Mouse (Mus musculus) spleen, adult 2 months (tissue): Measurements from ENCODE around the gene Radil. TPM values are rescaled to one million over a fixed set of nuclear protein-coding genes. Genes with fewer than 3 reads are reported as not detected.

Experiments used
- DNase-seq, 2 experiments: peaks; one replicate each; pipeline versions ENCODE4 v3.0.0 to v3.0.0-alpha.2; 2012 to 2021; ENCODE audit warnings: low spot score in 2 of 2, low read depth in 1 of 2
- H3K27ac ChIP-seq: fragments of 200-500 bp; 2 replicates; pipeline ENCODE4 v1.5.1; 2012; ENCODE audit warnings: low read length, inconsistent platforms; ENCODE audit not compliant: insufficient read depth
- H3K27me3 ChIP-seq: fragments of 200-500 bp; 2 replicates; pipeline ENCODE4 v1.6.1; 2012; ENCODE audit warnings: mild to moderate bottlenecking, moderate library complexity, low read length, inconsistent platforms; ENCODE audit not compliant: control insufficient read depth, insufficient read depth
- H3K36me3 ChIP-seq: fragments of 200-500 bp; 2 replicates; pipeline ENCODE4 v1.6.1; 2012; ENCODE audit warnings: mild to moderate bottlenecking, low read length, inconsistent platforms; ENCODE audit not compliant: control insufficient read depth, insufficient read depth
- H3K4me1 ChIP-seq: fragments of 200-500 bp; 2 replicates; pipeline ENCODE4 v1.6.1; 2011; ENCODE audit warnings: inconsistent platforms; ENCODE audit not compliant: control insufficient read depth, insufficient read depth, insufficient read length
- H3K4me3 ChIP-seq: fragments of 200-500 bp; 2 replicates; pipeline ENCODE4 v1.5.1; 2011; ENCODE audit warnings: mild to moderate bottlenecking, inconsistent platforms; ENCODE audit not compliant: insufficient read depth, insufficient read length; ENCODE audit errors: extremely low read depth
- CTCF ChIP-seq: fragments of 200-500 bp; IDR thresholded peaks from 2 replicates; pipeline ENCODE4 v1.5.1; 2011; ENCODE audit warnings: mild to moderate bottlenecking, inconsistent platforms; ENCODE audit not compliant: insufficient read depth, insufficient read length, insufficient replicate concordance; ENCODE audit errors: extremely low read depth
- POLR2A ChIP-seq: fragments of 200-500 bp; IDR thresholded peaks from 2 replicates; pipeline ENCODE4 v1.6.1; 2011; ENCODE audit warnings: low read depth, low read length, inconsistent platforms
- WGBS: fragments of 180-500 bp; shearing (Covaris S2); methylation state at CpG from one replicate; pipeline ENCODE4 v1.1.7; 2018; 5-methylcytosine and 5-hydroxymethylcytosine counted together
- polyA plus RNA-seq: library from polyadenylated mRNA; depleted of rRNA; stranded (reverse); fragments of >200 nt; gene quantifications from 2 replicates; pipeline ENCODE4 v1.2.3, GENCODE M21; 2012

The Radil gene
- polyA plus RNA-seq, 1 experiment = 0.25 TPM

GRCm38 (mm10) chr5:142473696-142474095, 77.2 kb downstream of the Radil start:
- DNase-seq = no peak

GRCm38 (mm10) chr5:142469796-142470195, 81.1 kb downstream of the Radil start:
- H3K4me3 ChIP-seq = no peak overlapping the region
- H3K27me3 ChIP-seq = no peaks in the 10 kb centered on the region
- no peak overlapping the region for H3K27ac ChIP-seq
- H3K4me1 ChIP-seq = peaks cover 2% of the 10 kb centered on the region; the same call in 1 of the 2 replicates
- DNase-seq = no peak
- H3K36me3 ChIP-seq = peaks cover 33% of the 10 kb centered on the region
- 88% methylated on average over 11 of the region's 11 CpGs for WGBS
- TF ChIP-seq CTCF = no peak
- no peak for TF ChIP-seq POLR2A

More at GRCm38 (mm10) chr5:142473696-142474095, 77.2 kb downstream of the Radil start:
- H3K4me1 ChIP-seq = no peaks in the 10 kb centered on the region
- WGBS = 96% methylated on average over 10 of the region's 10 CpGs
- no peaks in the 10 kb centered on the region for H3K27me3 ChIP-seq
- H3K36me3 ChIP-seq = peaks cover 33% of the 10 kb centered on the region
- no peak overlapping the region for H3K27ac ChIP-seq
- H3K4me3 ChIP-seq = no peak overlapping the region
- TF ChIP-seq CTCF = no peak
- no peak for TF ChIP-seq POLR2A

DNA sequence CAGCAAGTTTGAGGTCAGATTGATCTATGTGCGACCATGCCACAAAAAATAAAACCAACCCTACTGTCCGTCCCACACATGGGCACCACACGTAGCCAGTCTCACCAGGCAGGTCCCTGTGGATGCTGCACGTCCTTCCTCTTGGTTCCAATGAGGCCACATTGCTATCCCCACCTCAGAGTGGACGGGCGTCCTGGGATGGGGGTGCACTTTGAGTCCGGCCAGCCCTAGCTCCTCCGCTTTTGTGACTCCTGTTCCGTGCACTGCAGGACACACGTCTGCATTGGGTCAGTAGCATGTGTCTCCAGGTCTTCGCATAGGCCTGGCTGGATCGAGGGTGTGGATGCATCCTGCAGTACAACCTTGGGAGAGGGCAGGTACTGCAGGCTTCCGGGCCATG, 82.5 kb downstream of the Radil start:
- Histone ChIP-seq H3K27ac (no peak overlapping the region), H3K27me3 (no peaks in the 10 kb centered on the region), H3K4me3 (no peak overlapping the region), H3K36me3 (peaks cover 29% of the 10 kb centered on the region), H3K4me1 (peaks cover 3% of the 10 kb centered on the region; the same call in 1 of the 2 replicates)
- DNase-seq = no peak
- TF ChIP-seq POLR2A = no peak
- no peak for TF ChIP-seq CTCF
- WGBS = 95% methylated on average over 13 of the region's 13 CpGs

DNA sequence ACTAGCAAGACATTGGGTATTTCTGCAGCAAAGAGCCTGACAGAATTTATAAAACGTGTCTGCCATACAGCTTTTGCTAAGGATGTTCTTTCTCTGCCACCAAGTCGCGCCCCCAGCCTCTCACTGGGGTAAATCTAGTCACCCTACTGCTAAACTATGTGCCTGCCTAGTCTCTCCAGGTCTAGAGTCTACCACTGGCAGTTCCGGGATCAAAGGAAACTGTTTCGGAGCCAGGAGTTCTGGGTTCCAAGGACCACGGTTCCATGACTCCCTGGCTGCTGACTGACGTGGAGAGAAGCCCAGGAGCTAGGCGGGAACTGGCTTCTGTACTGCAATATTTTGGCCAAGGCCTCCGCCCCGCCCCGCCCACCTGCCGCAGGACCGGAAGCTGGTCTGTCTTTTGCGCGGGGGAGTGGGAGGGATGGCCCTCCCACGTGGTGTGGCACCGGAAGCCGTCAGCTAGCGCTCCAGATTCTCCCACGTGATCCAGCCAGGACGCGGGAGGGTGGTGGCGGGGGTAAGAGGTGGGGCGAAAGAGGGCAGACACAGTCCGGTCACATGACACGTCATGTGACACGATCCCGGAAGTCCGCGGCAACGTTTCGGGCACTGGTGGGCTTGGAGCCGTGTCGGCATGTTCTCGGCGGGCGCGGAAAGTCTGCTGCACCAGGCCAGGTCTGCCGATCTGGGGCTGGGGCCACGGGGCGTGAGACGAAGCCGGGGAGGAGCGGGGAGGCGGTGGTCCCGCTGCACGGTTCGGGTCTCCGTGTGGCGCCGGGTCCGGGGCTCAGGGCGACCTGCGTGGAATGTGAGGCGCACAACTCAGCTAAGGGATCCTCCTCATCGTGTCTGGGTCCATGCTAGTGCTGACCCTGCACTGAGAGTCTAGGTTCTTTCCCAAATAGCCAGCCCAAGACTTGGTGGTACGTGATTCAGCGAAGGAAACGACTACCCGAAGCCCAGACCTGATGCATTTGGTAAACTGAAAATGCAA, 87.1 kb downstream of the Radil start, which contains the start of gene Ap5z1:
Gene Ap5z1 (plus strand): TSS at position 484 of the 994 bp plus-strand sequence.
- TF ChIP-seq POLR2A = peak; percentile 56; the same call in 1 of the 2 replicates
- TF ChIP-seq CTCF = no peak
- DNase-seq = peak; percentile 92 to 94

GRCm38 (mm10) chr5:142463011-142463410, 87.9 kb downstream of the Radil start:
- Histone ChIP-seq H3K4me1 (peaks cover 3% of the 10 kb centered on the region; the same call in 1 of the 2 replicates), H3K4me3 (no peak overlapping the region), H3K36me3 (peaks cover 10% of the 10 kb centered on the region), H3K27me3 (no peaks in the 10 kb centered on the region), H3K27ac (peak overlapping the region; percentile 89)
- 84% methylated on average over 6 of the region's 6 CpGs for WGBS
- TF ChIP-seq POLR2A (no peak), CTCF (no peak)
- DNase-seq = no peak

More for the DNA sequence above, 87.1 kb downstream of the Radil start, which contains the start of gene Ap5z1:
- WGBS = 3% methylated on average over 60 of the region's 60 CpGs
- Histone ChIP-seq H3K27ac (peak within 1 kb of the TSS; percentile 89), H3K36me3 (peaks cover 10% of the 10 kb centered on the region), H3K27me3 (no peaks in the 10 kb centered on the region), H3K4me3 (peak within 1 kb of the TSS; percentile 72), H3K4me1 (peaks cover 3% of the 10 kb centered on the region; the same call in 1 of the 2 replicates)

DNA sequence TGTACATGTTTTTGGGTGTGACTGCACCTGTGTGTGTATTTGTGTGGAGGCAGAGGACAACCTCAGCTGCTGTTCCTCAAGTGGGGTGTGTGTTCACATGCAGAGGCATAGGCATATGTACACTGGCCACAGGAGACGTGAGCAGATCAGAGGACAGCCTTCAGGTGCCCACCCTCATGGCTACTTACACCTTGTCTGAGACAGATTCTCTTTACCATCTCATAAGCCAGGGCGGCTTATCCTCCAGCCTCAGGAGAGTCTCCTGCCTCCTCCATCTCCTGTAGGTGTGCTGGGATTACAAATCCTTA, 88.3 kb downstream of the Radil start:
- Histone ChIP-seq H3K4me1 (peaks cover 3% of the 10 kb centered on the region; the same call in 1 of the 2 replicates), H3K36me3 (peaks cover 10% of the 10 kb centered on the region), H3K27ac (no peak overlapping the region), H3K27me3 (no peaks in the 10 kb centered on the region), H3K4me3 (no peak overlapping the region)
- DNase-seq = no peak
- TF ChIP-seq CTCF (no peak), POLR2A (no peak)
- 98% methylated on average over 2 of the region's 2 CpGs for WGBS

GRCm38 (mm10) chr5:142461942-142462640, 88.8 kb downstream of the Radil start:
- peaks cover 3% of the 10 kb centered on the region; the same call in 1 of the 2 replicates for H3K4me1 ChIP-seq
- no peak overlapping the region for H3K27ac ChIP-seq
- DNase-seq = no peak
- peaks cover 13% of the 10 kb centered on the region for H3K36me3 ChIP-seq
- no peak overlapping the region for H3K4me3 ChIP-seq
- WGBS = 92% methylated on average over 7 of the region's 7 CpGs
- TF ChIP-seq CTCF (no peak), POLR2A (no peak)
- H3K27me3 ChIP-seq = no peaks in the 10 kb centered on the region
